Mouse (Mus musculus): ENCODE data around the gene Rpl36a-ps1. TPM values are rescaled to one million over a fixed set of nuclear protein-coding genes. Genes with fewer than 3 reads are reported as not detected.

The Rpl36a-ps1 gene
- polyA plus RNA-seq (2021; fragmentation: Nextera tagmentation) = 3.5 and 4.2 TPM in 2 replicates
- long read RNA-seq, experiment 1 = 0 reads
- long read RNA-seq, experiment 2, partial matches to known transcripts = 0 of 4 reads
- long read RNA-seq, experiment 2, other reads (novel, unspliced or antisense) = 0 of 4 reads

DNA sequence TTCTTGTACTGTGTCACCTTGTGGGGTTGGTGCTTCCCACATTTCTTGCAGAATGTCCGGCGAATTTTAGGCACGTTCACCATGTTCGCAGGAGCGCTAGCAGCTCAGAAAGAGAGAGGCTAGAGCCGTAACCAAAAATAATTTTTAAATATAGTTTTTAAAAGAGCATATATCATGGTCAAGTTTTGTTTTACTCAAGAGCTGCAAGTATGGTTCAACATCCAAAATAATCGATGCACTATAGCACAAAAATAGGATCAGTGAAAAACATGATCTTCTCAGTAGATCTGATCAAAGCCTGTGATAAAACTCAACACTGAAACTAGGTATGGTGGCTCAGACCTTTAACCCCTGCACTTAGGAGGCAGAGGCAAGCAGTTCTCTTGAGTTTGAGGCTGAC lies at the start of gene Rpl36a-ps1:
Rpl36a-ps1 (minus strand) TSS at position 101 of the 400 bp plus-strand sequence.

Other genes starting within 250 kb of the Rpl36a-ps1 start
- 98.1 and 108 TPM in 2 replicates for gene Mzt1, start 51.8 kb upstream of the Rpl36a-ps1 start, polyA plus RNA-seq (2021; fragmentation: Nextera tagmentation)
- gene Bora, start 51.9 kb upstream of the Rpl36a-ps1 start, polyA plus RNA-seq (2021; fragmentation: Nextera tagmentation) = 0.70 and 0.90 TPM in 2 replicates
- gene Pibf1, start 105.1 kb upstream of the Rpl36a-ps1 start, polyA plus RNA-seq (2021; fragmentation: Nextera tagmentation) = 7.1 and 7.7 TPM in 2 replicates
- gene Dis3, start 105.5 kb upstream of the Rpl36a-ps1 start, polyA plus RNA-seq (2021; fragmentation: Nextera tagmentation) = 3.8 and 4.3 TPM in 2 replicates